ENCODE assay signal across 19 mouse cellular contexts in genomic region chr10:120402966-120403365, GRCm38 (mm10).
DNase-seq lines count a peak whose midpoint lies in the region; TF ChIP-seq lines count a peak whose summit lies in the region.
"Had no signal": no experiment of that assay in that cellular context is flagged by ENCODE, and none has a peak within 500 bp of the region (broad histone marks: within the 10 kb centered on the region; RNA-seq: fewer than 3 reads in every experiment).

No protein-coding gene starts in this region.

- TF ChIP-seq POLR2A in heart, adult 2 months (IDR thresholded peaks at IDR 0.05; ENCODE audit: insufficient read depth, low read depth, low read length) = no peak

- no peaks in the 10 kb centered on the region for H3K27me3 ChIP-seq in heart, adult 2 months (ENCODE audit: control insufficient read depth, insufficient read depth, low read length)
- H3K27me3 ChIP-seq: hindbrain, embryonic 13.5 days; midbrain, embryonic 13.5 days; neural tube, embryonic 15.5 days had no signal

- WGBS in heart, adult 2 months = 51% methylated on average over 5 of the region's 5 CpGs

- H3K79me2 ChIP-seq in heart, adult 2 months (replicated peaks; ENCODE audit: control insufficient read depth, insufficient read depth, low read length) = no peaks in the 10 kb centered on the region

- H3K4me3 ChIP-seq in heart, adult 2 months = no peak overlapping the region
- H3K4me3 ChIP-seq: hindbrain, embryonic 13.5 days; limb, embryonic 10.5 days; midbrain, embryonic 13.5 days; myocyte; neural tube, embryonic 15.5 days had no signal

- peak; percentile 79 for DNase-seq in cerebellum, postnatal 10 days
- no peak for DNase-seq in cerebellum, adult 18-20 months
- peak; percentile 47 for DNase-seq in heart, postnatal 4 days
- no peak for DNase-seq in heart, adult 2 months
- DNase-seq in retina, postnatal 1 day = peak; percentile 77
- no peak for DNase-seq in retina, embryonic 14.5 days (ENCODE audit: low spot score)
- no peak for DNase-seq in embryo, embryonic 10.5 days (ENCODE audit: low spot score)
- DNase-seq: B cell, adult 2 months; cerebellum, adult 9-10 months; embryo, embryonic 11 days; heart, adult 18-20 months; heart, postnatal 10 days; liver, postnatal 0 days; lung, postnatal 10 days had no signal

- H3K36me3 ChIP-seq in heart, adult 2 months (ENCODE audit: control insufficient read depth, insufficient read depth, low read length) = no peaks in the 10 kb centered on the region
- H3K36me3 ChIP-seq: hindbrain, embryonic 13.5 days; midbrain, embryonic 13.5 days; neural tube, embryonic 15.5 days had no signal

- intact Hi-C loops in heart, adult 2 months (cut with DNase I) = no loop called here

- no peak overlapping the region for H3K27ac ChIP-seq in heart, adult 2 months
- H3K27ac ChIP-seq: hindbrain, embryonic 13.5 days; limb, embryonic 10.5 days; midbrain, embryonic 13.5 days; neural tube, embryonic 15.5 days had no signal

- no peak for TF ChIP-seq EP300 in heart, adult 2 months (IDR thresholded peaks at IDR 0.05; ENCODE audit: insufficient read depth, low read depth, low read length)

- no peak for TF ChIP-seq CTCF in heart, adult 2 months (IDR thresholded peaks at IDR 0.05)

- no peak overlapping the region for H3K9ac ChIP-seq in heart, adult 2 months (ENCODE audit: low read depth, low read length)
- H3K9ac ChIP-seq: hindbrain, embryonic 13.5 days; liver, postnatal 0 days; midbrain, embryonic 13.5 days; neural tube, embryonic 15.5 days had no signal

- H3K4me1 ChIP-seq in heart, adult 2 months (ENCODE audit: control insufficient read depth, insufficient read depth, low read length) = no peaks in the 10 kb centered on the region

Comparison
In these comparisons a context has a peak if more than half of its experiments do, and no peak if none do; other contexts are left out.
1. DNase-seq: peak in cerebellum, postnatal 10 days (2 of 2), heart, postnatal 4 days (single experiment) and retina, postnatal 1 day (single experiment); none in cerebellum, adult 18-20 months (0 of 2), heart, adult 2 months (0 of 2), retina, embryonic 14.5 days (single experiment) and embryo, embryonic 10.5 days (single experiment).